Mouse (Mus musculus) C2C12 (cell line): ENCODE data around the gene Cdr2. TPM values are rescaled to one million over a fixed set of nuclear protein-coding genes. Genes with fewer than 3 reads are reported as not detected.
"Not testable (repeated sequence)": the region's sequence is repeated elsewhere in the genome, so short reads cannot be mapped to it uniquely, and the experiment has no call there.

ENCODE experiments used
- H3K27me3 ChIP-seq: one replicate; pipeline ENCODE4 v1.6.1; 2011; ENCODE audit not compliant: control insufficient read depth, insufficient read depth, insufficient read length
- H3K36me3 ChIP-seq: one replicate; pipeline ENCODE4 v1.6.1; 2011; ENCODE audit not compliant: control insufficient read depth, insufficient read depth
- H3K4me3 ChIP-seq: one replicate; pipeline ENCODE4 v1.5.1; 2011; ENCODE audit warnings: mild to moderate bottlenecking, control low read depth; ENCODE audit not compliant: poor library complexity, insufficient read depth, severe bottlenecking
- H3K79me2 ChIP-seq: one replicate; pipeline ENCODE4 v1.6.1; 2011; ENCODE audit not compliant: control insufficient read depth, insufficient read depth
- H3K79me3 ChIP-seq: one replicate; pipeline ENCODE4 v1.6.1; 2011; ENCODE audit warnings: low read depth, control low read depth
- H3ac ChIP-seq: one replicate; pipeline ENCODE3; 2011; ENCODE audit warnings: low read depth; ENCODE audit not compliant: control insufficient read depth, insufficient read length
- CEBPB ChIP-seq: IDR thresholded peaks from one replicate; pipeline ENCODE4 v1.6.1; 2011; ENCODE audit warnings: low read depth, mild to moderate bottlenecking, control low read depth, moderate library complexity
- CTCF ChIP-seq: IDR thresholded peaks from one replicate; pipeline ENCODE4 v1.5.1; 2011; ENCODE audit not compliant: control insufficient read depth, insufficient read depth, insufficient read length
- FOSL1 ChIP-seq: IDR thresholded peaks from one replicate; pipeline ENCODE4 v1.8.0; 2011; ENCODE audit warnings: mild to moderate bottlenecking, low read length; ENCODE audit not compliant: poor library complexity, insufficient read depth, severe bottlenecking
- MAX ChIP-seq: IDR thresholded peaks from one replicate; pipeline ENCODE4 v1.6.1; 2011; ENCODE audit warnings: mild to moderate bottlenecking, control low read depth
- MYOD1 ChIP-seq: IDR thresholded peaks from one replicate; pipeline ENCODE4 v1.6.1; 2011; ENCODE audit warnings: low read depth; ENCODE audit not compliant: control insufficient read depth, insufficient read length
- MYOG ChIP-seq: IDR thresholded peaks from one replicate; pipeline ENCODE4 v1.6.1; 2011; ENCODE audit not compliant: control insufficient read depth, insufficient read length; ENCODE audit errors: extremely low read depth
- USF1 ChIP-seq: IDR thresholded peaks from one replicate; pipeline ENCODE4 v1.6.1; 2011; ENCODE audit warnings: low read depth, mild to moderate bottlenecking, control low read depth, moderate library complexity
- polyA plus RNA-seq: library from polyadenylated mRNA; unstranded; fragments of >200 nt; fragmentation: generic; extraction: Trizol; gene quantifications from one replicate; pipeline ENCODE4 v1.2.1, GENCODE M21; 2012; ENCODE audit warnings: missing spikeins

The Cdr2 gene
- polyA plus RNA-seq, 1 experiment, result 19.3 TPM

GRCm38 (mm10) chr7:120960601-120961000 is 21.5 kb downstream of the Cdr2 start:
- no peak overlapping the region for H3K4me3 ChIP-seq
- no peaks in the 10 kb centered on the region for H3K27me3 ChIP-seq
- H3K36me3 ChIP-seq, result peaks cover 44% of the 10 kb centered on the region
- H3K79me2 ChIP-seq, result peaks cover 7% of the 10 kb centered on the region
- H3K79me3 ChIP-seq, result peaks cover 9% of the 10 kb centered on the region
- no peak overlapping the region for H3ac ChIP-seq
- TF ChIP-seq MYOD1 (no peak), MYOG (no peak), CTCF (no peak), MAX (no peak), FOSL1 (no peak), USF1 (no peak), CEBPB (no peak)

GRCm38 (mm10) chr7:120960116-120960515 is 22.0 kb downstream of the Cdr2 start:
- Histone ChIP-seq H3K4me3 (no peak overlapping the region), H3K27me3 (no peaks in the 10 kb centered on the region), H3K36me3 (peaks cover 44% of the 10 kb centered on the region), H3ac (no peak overlapping the region), H3K79me2 (peaks cover 7% of the 10 kb centered on the region), H3K79me3 (peaks cover 9% of the 10 kb centered on the region)
- TF ChIP-seq USF1 (no peak), CEBPB (no peak), MYOG (no peak), MYOD1 (no peak), MAX (no peak), CTCF (no peak), FOSL1 (no peak)

- not testable (repeated sequence) for H3ac ChIP-seq, H3K79me2 ChIP-seq, H3K4me3 ChIP-seq, H3K79me3 ChIP-seq, H3K27me3 ChIP-seq
- peaks cover 26% of the 10 kb centered on the region for H3K36me3 ChIP-seq
Measured at GRCm38 (mm10) chr7:120953591-120953990, 28.5 kb downstream of the Cdr2 start.

- TF ChIP-seq MYOG (no peak), USF1 (no peak), CEBPB (no peak), CTCF (no peak), FOSL1 (no peak), MYOD1 (no peak), MAX (no peak)
- H3K79me2 ChIP-seq, result no peaks in the 10 kb centered on the region
- no peak overlapping the region for H3K4me3 ChIP-seq
- no peaks in the 10 kb centered on the region for H3K79me3 ChIP-seq
- H3ac ChIP-seq, result no peak overlapping the region
- H3K36me3 ChIP-seq, result peaks cover 42% of the 10 kb centered on the region
- no peaks in the 10 kb centered on the region for H3K27me3 ChIP-seq
Measured at GRCm38 (mm10) chr7:120943936-120944509, 38.1 kb downstream of the Cdr2 start.

GRCm38 (mm10) chr7:120942506-120942905 is 39.6 kb downstream of the Cdr2 start:
- Histone ChIP-seq H3K4me3 (no peak overlapping the region), H3K27me3 (no peaks in the 10 kb centered on the region), H3ac (no peak overlapping the region), H3K79me2 (no peaks in the 10 kb centered on the region), H3K36me3 (peaks cover 36% of the 10 kb centered on the region), H3K79me3 (no peaks in the 10 kb centered on the region)
- TF ChIP-seq MYOG (no peak), USF1 (no peak)

GRCm38 (mm10) chr7:120941214-120941613 is 40.9 kb downstream of the Cdr2 start:
- no peak overlapping the region for H3ac ChIP-seq
- no peaks in the 10 kb centered on the region for H3K79me3 ChIP-seq
- no peaks in the 10 kb centered on the region for H3K27me3 ChIP-seq
- TF ChIP-seq MYOG (no peak), FOSL1 (no peak), USF1 (no peak), MYOD1 (no peak), MAX (no peak), CEBPB (no peak), CTCF (no peak)
- no peaks in the 10 kb centered on the region for H3K79me2 ChIP-seq
- H3K36me3 ChIP-seq, result peaks cover 36% of the 10 kb centered on the region
- no peak overlapping the region for H3K4me3 ChIP-seq
